Mouse (Mus musculus): ENCODE measurements around the gene Vwce. TPM values are rescaled to one million over a fixed set of nuclear protein-coding genes. Genes with fewer than 3 reads are reported as not detected.

Vwce gene
- total RNA-seq, 2 experiments from 2014 or later = not detected

DNA sequence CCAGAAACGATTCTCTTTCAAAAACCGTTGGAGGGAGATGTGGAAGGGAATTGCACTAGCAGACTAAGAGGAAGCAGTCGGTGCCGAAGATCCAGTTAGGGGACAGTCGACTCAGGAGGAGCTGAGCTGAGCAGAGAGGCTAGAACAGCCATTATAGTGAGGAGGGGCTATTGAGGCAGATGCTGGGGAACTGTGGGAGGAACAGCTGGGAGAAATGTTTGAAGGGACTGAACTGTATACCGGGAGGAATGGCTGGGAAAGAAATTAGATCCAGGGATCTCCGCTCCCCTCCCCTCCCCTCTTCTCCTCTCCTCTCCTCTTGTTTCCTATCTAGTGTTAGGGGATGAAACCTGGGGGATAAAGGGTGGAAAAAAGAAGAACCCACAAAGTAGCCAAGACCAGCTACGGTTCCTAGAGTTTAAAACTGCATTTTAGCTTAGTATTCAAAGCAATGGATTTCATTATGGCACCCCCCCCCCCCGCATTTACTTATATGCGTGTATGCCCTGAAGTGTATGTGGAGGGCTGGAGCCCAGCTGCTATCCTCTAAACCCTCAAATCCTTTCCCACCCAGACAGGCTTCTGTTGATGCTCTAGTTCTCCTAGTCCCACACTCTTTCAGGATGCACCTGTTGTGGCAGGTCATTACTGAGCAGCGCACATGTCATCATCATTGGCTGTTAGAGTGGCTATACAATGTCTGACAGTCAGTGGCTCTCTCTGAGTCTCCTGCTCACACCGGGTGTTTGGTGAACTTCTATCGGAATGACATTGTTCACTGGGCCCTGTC lies 6.8 kb downstream of the Vwce start:
- no peak for ATAC-seq (replicated peaks; ENCODE audit: low FRiP score, poor library complexity, severe bottlenecking)

DNA sequence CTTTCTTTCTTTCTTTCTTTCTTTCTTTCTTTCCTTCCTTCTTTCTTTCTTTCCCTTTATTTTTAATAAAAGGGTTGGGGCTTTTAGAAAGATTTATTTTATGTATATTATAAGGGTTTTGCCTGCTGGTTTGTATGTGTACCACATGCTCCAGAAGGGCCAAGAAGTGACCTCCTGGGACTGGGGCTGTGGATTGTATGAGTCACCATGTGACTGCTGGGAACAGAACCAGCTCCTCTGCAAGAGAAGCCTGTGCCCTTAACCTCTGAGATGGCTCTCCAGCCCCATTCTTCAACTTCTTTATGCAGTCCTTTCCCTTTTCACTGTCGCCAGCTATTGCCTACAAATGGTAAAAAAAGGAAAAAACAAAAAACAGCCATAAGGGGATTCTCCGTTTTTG lies 11.6 kb downstream of the Vwce start:
- ATAC-seq (replicated peaks; ENCODE audit: low FRiP score, poor library complexity, severe bottlenecking) = no peak

DNA sequence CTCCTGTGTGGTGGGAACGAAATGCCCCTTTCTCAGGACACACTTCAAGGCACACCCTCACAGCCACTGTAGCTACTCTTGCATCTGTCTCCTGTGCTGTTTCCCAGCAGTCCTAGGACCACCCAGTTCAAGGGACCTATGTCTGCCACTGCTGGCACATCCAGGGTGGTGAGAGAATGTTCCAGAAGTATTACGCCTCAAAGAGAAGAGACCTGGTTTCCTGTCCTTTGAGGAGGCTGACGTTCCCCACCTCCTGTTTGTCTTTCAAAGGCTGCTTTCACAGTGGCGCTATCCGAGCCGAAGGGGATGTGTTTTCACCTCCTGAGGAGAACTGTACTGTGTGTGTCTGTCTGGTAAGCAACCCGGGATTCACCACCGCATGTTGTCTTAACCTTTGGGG lies 14.1 kb downstream of the Vwce start:
- no peak for ATAC-seq (replicated peaks; ENCODE audit: low FRiP score, poor library complexity, severe bottlenecking)

DNA sequence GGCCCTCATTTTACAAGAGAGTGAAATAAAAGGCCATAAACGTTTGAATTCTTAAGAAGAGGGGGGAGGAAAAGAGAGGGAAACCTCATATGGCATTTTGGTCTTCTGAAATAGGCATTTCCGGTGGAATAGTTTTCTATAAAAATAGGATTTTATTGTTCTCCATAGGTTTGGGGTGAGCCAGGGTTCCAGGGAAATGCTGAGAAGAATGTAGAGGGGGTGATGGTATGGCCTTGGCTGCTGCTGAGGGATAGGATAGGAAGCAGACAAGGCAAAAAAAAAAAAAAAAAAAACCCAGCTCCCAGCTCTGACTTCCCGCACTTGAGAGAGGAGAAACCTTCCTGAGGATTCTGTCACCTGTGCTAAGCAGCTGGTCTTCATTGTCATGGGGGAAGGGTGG lies 22.0 kb downstream of the Vwce start:
- no peak for ATAC-seq (replicated peaks; ENCODE audit: low FRiP score, poor library complexity, severe bottlenecking)

DNA sequence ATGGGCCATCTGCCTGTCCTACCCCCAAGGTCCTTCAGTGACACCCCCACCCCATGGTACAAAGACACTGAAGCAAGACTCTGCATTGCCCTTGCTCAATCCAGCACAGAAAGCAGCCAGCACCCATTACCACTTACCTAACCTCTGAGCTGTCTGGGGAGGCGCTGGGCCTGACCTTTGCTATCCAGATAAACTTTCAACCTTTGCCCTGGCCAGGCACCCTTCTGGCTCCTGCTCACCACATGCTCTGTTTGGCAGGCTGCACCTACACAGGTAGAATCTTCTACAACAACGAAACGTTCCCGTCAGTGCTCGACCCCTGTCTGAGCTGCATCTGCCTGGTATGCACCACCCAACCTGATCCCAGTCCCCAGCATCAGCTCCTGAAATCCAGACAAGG lies 23.7 kb downstream of the Vwce start:
- no peak for ATAC-seq (replicated peaks; ENCODE audit: low FRiP score, poor library complexity, severe bottlenecking)

DNA sequence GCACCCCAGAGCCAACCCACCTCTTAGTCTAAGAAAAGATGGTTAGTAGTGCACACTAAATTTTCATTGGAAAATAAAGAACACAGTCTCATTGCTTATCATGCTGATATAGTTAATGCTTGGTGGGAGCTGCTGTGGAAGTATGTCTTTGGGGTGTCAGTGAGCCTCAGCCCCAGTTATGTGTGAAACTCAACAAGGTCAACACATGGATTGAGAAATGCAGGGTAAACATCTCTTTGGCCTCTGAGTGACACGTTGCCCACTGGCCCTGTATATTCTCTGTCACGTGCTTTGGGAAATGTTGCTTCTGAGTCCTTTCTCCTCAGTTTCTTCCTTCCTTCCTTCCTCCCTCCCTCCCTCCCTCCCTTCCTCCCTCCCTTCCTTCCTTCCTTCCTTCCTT lies 24.4 kb downstream of the Vwce start:
- ATAC-seq (replicated peaks; ENCODE audit: low FRiP score, poor library complexity, severe bottlenecking) = no peak

DNA sequence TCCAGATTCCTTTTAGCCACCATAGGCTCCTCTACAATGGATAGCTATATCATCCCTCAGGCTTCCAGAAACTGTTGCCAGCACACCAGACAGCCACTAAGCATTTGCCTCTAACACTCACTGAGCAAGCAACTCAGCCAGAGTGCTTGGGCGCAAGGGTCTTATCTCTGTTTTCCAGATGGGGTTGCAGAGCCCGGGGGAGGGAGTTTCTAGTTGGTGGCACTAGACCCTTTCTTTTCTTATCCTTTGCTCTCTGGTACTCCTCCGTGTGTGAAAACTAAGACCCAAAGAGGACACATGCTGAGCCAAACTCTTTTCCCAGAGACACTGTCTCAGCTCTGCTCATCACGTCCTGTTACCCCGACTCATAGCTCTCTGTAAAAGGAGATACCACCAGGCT lies 27.4 kb downstream of the Vwce start:
- ATAC-seq (replicated peaks; ENCODE audit: low FRiP score, poor library complexity, severe bottlenecking) = peak; percentile 90

DNA sequence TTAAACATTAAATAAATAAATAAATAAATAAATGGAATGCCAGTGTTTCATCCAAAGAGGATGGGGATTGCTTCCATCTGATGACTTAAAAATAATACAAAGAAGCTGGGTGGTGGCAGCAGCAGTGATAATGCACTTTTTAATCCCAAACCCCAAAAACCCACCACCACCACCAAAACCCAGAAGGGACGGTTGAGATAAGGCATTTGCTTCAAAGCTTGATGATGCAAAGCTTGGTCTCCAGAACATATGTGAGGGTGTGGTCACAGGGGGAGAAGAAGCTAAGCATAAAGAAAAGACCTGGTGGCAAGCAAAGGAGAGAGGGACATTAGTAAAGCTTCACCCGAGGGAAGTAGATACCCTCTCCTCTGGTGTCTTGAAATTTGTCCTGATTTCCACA lies 27.9 kb downstream of the Vwce start:
- peak; percentile 60 for ATAC-seq (replicated peaks; ENCODE audit: low FRiP score, poor library complexity, severe bottlenecking)

DNA sequence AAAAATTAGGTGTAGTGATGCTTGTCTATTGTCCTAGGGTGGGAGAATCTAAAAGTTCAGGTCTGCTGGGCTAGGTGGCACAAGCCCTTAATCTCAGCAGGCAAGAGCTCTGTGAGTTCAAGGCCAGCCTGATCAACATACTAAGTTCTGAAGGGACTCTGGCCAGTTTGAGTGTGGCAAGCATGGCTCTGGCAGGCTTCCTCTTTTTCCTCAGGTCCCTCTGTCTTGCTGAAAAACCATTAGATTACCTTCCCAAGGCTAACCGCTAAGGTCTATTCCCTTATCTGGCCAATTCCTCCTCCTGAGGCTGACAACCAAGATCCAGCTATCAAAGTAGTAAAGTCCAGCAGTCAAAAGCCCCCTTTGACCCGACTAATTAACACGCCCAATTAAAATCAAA lies 28.7 kb downstream of the Vwce start:
- no peak for ATAC-seq (replicated peaks; ENCODE audit: low FRiP score, poor library complexity, severe bottlenecking)

DNA sequence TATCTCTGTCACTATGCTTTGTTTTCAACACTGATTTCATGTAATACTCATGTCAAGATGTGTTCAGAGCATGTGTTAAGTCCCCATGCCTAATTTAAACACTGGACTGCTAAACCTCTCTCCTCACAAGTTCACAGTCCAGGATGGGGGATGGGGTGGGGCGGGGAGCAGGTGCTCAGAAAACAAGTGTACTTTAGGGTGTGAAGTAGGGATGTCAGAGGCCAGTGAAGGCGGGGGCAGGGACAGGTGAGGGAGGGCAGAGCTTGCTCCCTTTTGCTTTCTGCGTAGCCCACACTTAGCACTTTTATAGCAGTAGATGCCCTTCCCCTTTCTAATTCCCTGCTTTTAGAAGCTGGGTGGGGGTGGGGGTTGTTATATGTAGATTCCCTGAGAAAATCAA lies 31.1 kb downstream of the Vwce start:
- ATAC-seq (replicated peaks; ENCODE audit: low FRiP score, poor library complexity, severe bottlenecking) = no peak

DNA sequence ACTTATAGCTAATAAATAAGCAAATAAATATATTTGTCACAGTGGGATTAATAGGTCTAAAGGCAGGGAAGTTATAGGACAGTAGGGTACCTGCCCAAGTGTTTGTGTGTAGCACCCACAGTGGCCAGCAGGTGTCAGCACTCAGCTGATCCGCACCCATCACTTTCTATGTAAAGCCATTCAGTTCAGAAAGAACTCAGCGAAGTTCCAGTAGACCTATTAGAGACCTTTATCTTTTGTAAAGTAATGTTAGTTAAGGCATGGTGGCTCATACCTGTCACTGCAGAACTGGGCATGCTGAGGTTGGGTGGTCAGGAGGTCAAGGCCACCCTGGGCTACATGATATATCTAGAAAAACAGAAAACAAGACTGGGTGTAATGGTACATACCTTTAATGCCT lies 31.5 kb downstream of the Vwce start:
- ATAC-seq (replicated peaks; ENCODE audit: low FRiP score, poor library complexity, severe bottlenecking) = peak; percentile 70

DNA sequence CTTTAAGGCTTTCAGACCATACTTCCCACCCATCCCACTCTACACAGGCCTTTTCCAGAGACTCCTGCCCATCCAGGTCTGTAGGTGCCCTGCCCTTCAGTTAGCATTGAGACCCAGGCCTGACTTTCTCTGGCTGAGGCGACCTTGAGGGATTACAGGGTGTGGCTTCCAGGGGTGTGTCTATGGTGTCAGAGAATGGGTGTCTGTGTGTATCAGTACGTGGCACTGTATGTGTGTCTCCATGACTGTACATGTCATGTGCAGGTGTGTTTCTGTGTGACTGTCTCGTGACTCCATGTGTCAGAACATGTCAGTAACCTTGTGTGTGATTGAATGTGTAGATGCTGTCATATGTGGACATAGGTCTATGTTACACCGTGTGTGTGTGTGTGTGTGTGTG lies 37.3 kb downstream of the Vwce start:
- ATAC-seq (replicated peaks; ENCODE audit: low FRiP score, poor library complexity, severe bottlenecking) = no peak

DNA sequence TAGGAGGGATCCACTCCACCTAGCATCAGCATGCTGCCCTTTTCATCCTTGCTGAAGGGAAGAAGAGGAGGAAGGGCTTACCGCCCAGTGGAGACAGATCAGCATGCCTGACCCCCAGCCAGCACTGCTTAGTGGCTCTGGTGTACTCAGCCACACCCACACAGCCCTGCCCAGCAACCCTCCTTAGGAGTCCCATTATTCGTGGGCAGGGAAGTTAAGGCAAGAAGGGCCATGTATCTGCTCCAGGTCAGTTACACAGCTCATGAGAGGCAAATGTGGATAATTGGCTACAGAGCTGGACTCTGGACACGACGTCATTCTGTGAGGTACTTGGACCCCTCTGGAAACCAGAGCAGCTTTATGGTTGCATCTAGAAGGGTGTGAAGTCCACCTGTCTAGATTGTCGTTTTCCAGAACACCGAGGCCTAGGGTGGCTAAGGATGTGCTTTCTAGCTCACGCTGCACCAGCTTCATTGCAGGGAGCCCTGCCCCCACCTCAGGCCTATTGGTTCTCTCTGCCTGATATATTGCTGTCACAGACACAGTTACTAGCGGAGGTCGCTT lies 37.9 kb downstream of the Vwce start:
- no peak for ATAC-seq (replicated peaks; ENCODE audit: low FRiP score, poor library complexity, severe bottlenecking)

DNA sequence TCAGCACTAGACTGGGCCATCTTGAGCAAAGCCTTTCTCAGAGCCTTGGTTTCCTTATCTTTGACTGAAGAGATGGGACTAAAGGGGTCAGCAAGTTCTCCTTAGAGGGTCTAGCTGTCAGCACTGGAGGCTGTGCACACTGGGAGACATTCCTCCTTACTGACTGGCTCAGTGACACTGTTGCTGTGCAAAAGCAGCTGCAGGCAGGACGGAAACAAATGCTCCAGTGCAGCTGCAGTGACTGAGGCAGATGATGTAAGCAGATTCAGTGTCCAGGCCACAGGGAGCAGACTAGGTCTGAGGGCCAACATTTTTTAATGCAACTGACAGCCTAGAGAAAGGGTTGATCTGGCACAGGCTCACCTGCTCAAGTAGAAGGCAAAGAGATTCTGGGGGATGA lies 39.3 kb downstream of the Vwce start:
- ATAC-seq (replicated peaks; ENCODE audit: low FRiP score, poor library complexity, severe bottlenecking) = no peak

DNA sequence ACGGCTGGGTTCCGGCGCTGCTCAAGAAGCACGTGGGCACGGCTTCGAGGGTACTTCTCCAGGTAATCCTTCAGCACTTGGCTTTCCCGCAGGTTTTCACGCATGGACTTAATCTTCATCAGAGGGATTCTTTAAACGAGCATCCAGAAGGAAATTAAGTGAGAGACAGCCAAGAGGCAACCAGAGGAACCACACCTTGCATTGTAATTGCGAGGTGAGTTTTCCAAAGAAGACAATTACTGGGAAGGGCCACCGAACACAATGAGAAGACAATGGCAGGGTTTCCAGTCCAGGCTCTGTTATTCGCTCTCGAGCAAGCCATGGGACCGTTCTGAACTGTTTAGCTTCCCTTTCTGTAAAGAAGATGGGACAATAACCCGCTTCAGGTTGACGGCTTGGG lies 42.6 kb downstream of the Vwce start:
- no peak for ATAC-seq (replicated peaks; ENCODE audit: low FRiP score, poor library complexity, severe bottlenecking)

DNA sequence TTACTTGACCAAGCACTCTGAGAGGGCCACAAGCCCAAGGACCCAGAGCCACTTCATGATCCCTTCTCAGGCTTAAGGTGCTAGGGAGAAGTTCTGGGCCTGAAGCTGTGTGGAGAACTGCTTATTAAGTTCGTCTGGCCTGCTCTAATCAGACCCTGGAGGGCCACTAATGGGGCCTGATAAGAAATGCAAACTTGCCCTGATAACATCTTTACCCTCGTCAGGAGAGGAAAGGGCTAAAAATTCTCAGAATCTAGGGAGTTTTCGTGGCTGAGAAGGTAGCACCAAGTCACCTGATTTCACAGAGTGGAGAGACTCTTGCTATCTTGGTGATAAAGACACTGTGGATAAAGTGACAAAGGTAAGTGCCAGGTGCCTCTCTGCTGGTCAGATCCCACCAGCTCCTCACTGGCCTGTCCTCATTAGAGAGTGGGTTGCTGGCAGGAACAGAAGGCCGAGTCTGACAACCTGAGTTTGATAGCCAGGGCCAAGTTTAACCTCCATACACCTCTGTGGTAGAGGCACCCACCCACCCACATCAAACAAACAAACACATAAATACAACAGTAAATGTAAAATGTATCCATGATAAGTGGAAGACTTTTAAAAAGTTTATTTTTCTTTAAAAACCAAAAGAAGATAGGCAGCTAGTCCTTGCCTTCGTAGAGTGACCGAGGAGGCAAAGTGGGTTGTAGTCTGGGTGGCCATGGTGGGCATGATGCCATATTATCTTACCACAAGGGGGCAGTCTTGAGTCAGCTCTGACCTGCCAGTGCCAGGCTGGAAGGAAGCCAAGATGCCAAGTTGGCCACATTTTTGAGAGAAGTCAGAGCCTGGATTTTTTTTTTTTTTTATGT lies 44.1 kb downstream of the Vwce start, which contains the start of gene Pga5:
Gene Pga5 (minus strand): TSS at position 157 of the 857 bp plus-strand sequence.
- peak; percentile 90 for ATAC-seq (replicated peaks; ENCODE audit: low FRiP score, poor library complexity, severe bottlenecking)

DNA sequence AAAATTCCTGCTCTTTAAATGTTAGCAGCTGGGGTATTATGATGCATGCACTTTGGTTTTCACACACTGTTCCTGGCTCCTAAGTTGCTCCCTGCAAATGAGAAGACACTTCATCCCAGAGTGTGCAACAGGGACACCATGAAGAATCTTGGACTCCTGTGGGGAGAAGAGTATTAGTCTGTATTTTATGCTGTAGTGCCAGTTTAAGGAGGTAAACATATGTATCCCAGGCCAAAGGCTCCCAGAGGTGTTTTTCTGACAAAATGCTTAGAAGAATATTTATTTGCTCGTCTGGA lies 44.7 kb downstream of the Vwce start:
- peak; percentile 28 for ATAC-seq (replicated peaks; ENCODE audit: low FRiP score, poor library complexity, severe bottlenecking)

DNA sequence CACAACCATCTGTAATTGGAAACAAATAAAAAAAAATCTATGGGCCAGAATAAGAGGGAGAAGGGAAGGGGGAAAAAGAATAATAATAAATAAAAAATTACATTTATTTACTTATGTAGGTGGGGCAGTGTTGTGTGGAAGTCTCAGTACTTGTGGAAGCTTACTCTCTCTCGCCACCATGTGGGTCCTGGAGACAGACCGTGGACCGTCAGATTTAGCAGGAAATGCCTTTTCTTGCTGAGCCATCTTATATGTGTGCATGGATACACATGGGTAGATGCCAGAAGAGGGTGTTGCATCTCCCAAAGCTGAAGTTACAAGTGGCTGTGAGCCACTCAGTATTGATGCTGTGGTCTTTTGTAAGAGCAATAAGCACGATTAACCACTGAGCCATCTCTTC lies 47.6 kb downstream of the Vwce start:
- ATAC-seq (replicated peaks; ENCODE audit: low FRiP score, poor library complexity, severe bottlenecking) = no peak

DNA sequence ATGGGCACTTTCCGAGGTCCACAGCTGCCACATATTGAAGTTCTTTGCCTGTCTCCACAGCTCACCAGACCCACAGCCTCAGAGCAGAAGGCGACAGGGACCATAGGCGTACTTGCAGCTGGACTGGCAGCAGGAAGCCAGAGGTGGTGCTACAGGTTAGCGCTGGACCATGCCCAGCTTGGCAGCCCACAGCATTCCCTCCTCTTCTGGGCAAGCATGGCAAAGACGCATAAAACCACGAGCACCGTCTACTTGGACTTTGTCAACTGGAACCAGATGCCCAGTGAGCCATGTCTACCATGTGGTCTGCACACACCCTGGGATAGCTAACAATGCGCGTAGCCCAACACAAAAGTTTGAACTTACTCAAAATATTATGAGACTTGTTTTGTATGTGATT lies 51.1 kb downstream of the Vwce start:
- ATAC-seq (replicated peaks; ENCODE audit: low FRiP score, poor library complexity, severe bottlenecking) = no peak

DNA sequence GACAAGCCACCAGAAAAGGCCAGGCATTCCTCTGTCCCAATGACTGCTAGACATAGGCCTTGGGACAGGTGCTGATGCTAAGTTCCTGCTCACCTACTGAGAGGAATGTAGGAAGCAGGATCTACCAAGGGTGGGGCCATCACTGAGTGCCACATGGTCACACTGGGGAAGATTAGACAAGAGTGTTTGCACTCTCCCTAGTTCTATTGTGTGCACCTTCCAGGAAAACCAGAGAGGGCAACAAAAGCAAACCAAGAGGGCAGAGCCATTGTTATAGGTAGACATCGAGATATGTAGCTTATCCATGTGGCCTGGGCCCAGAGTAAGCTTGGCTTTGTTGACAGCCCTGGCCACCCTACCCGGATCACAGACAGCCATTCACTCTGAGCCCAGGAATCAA lies 51.7 kb downstream of the Vwce start:
- ATAC-seq (replicated peaks; ENCODE audit: low FRiP score, poor library complexity, severe bottlenecking) = no peak

Data from erythroblast, adult 5-6 weeks (primary cell).